Mouse (Mus musculus): Measurements from ENCODE around the gene Lats1. TPM values are rescaled to one million over a fixed set of nuclear protein-coding genes. Genes with fewer than 3 reads are reported as not detected.

The Lats1 gene
- polyA plus RNA-seq, 1 experiment = 17.3 TPM

DNA sequence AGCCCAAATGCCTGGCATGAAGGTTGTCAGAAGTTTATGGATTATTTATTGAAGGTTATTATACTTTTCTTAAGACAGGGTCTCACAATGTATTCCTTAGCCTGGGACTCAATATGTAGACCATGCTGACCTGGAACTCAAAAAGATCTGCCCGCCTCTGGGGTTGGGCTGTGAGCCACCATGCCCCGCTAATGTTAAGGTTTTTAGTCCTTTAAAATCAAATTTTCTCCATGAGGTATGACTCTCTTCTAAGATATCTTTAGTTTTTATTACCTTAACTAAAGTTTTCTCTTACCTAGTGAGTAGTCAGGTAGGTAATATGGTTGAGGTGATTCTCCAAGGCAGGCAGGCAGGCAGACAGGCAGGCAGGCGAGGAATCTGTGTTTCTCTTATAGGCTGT is 1.2 kb downstream of the Lats1 start:
- H3K27me3 ChIP-seq (ENCODE audit: control insufficient read depth, insufficient read depth, low read length) = no peaks in the 10 kb centered on the region
- H3K4me1 ChIP-seq (replicated peaks; ENCODE audit: control insufficient read depth, insufficient read depth, low read length) = peaks cover 11% of the 10 kb centered on the region
- no peak overlapping the region for H3K4me3 ChIP-seq (ENCODE audit: control insufficient read depth, insufficient read depth, low read length)
- WGBS = 78% methylated on average over 3 of the region's 3 CpGs
- no peak overlapping the region for H3K27ac ChIP-seq (ENCODE audit: control insufficient read depth, insufficient read depth, low read length)
- H3K36me3 ChIP-seq (ENCODE audit: control insufficient read depth, insufficient read depth, low read length) = no peaks in the 10 kb centered on the region
- DNase-seq = no peak
- no peak for TF ChIP-seq POLR2A (IDR thresholded peaks at IDR 0.05; ENCODE audit: control insufficient read depth, extremely low read depth, insufficient read depth, low read length, poor library complexity)

DNA sequence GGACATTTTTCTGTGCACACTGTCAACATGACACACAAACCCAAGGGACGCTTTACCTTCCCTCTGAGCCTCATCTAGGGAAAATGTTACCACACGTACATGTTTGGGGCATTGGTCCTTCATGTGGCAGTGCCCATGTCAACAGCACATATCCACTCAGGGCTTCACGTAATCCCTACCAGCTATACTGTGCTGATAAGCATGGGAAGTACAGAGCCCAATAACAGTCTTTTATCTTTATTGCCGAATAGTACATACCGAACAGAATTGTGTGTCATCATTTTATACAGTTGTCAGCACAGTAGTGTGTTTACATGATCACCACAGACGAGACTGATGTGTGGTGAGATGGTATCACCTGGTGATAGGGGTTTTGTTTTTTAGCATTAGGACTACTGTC is 5.9 kb downstream of the Lats1 start:
- no peak for TF ChIP-seq CTCF (IDR thresholded peaks at IDR 0.05; ENCODE audit: borderline replicate concordance, control insufficient read depth, extremely low read depth, insufficient read depth, low read length, poor library complexity)
- Histone ChIP-seq H3K4me1 (replicated peaks; ENCODE audit: control insufficient read depth, insufficient read depth, low read length) (peaks cover 7% of the 10 kb centered on the region), H3K27me3 (ENCODE audit: control insufficient read depth, insufficient read depth, low read length) (no peaks in the 10 kb centered on the region), H3K27ac (ENCODE audit: control insufficient read depth, insufficient read depth, low read length) (no peak overlapping the region), H3K36me3 (ENCODE audit: control insufficient read depth, insufficient read depth, low read length) (peaks cover 8% of the 10 kb centered on the region), H3K4me3 (ENCODE audit: control insufficient read depth, insufficient read depth, low read length) (no peak overlapping the region)
- 93% methylated on average over 6 of the region's 6 CpGs for WGBS
- no peak for DNase-seq

DNA sequence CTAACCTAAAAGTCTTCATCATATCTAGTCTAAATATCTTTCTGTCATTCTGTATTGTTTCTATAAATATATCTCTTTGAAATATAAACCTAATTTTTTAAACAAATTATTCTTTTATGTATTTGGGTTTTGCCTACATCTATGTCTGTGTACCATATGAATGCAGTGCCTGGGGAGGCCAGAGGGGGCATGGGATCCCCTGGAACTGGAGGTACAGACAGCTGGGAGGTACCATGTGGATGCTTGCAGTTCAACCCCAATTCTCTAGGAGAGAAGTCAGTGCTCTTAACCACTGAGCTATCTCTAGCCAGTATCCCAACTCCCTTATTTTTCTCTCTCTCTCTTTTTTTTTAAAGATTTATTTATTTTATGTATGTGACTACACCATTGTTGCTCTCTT is 14.3 kb downstream of the Lats1 start:
- DNase-seq = peak; percentile 21
- no peak overlapping the region for H3K4me3 ChIP-seq (ENCODE audit: control insufficient read depth, insufficient read depth, low read length)
- no peak for TF ChIP-seq CTCF (IDR thresholded peaks at IDR 0.05; ENCODE audit: borderline replicate concordance, control insufficient read depth, extremely low read depth, insufficient read depth, low read length, poor library complexity)
- H3K36me3 ChIP-seq (ENCODE audit: control insufficient read depth, insufficient read depth, low read length) = peaks cover 78% of the 10 kb centered on the region
- no peak overlapping the region for H3K27ac ChIP-seq (ENCODE audit: control insufficient read depth, insufficient read depth, low read length)
- H3K4me1 ChIP-seq (replicated peaks; ENCODE audit: control insufficient read depth, insufficient read depth, low read length) = no peaks in the 10 kb centered on the region
- H3K27me3 ChIP-seq (ENCODE audit: control insufficient read depth, insufficient read depth, low read length) = no peaks in the 10 kb centered on the region

DNA sequence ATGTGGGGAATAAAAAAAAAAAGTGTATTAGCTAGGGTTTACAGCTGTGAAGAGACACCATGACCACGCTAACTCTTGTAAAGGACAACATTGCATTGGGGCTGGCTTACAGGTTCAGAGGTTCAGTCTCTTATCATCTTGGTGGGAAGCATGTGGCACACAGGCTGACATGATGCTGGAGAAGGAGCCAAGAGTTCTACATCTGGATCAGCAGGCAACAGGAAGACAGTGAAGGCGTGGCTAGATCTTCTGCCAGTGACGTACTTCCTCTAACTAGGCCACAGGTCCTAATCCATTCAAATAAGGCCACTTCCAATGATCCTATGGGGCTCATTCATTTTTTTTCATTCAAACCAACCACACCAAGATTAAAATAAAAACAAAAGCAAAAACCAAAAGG is 19.1 kb downstream of the Lats1 start:
- no peak for TF ChIP-seq CTCF (IDR thresholded peaks at IDR 0.05; ENCODE audit: borderline replicate concordance, control insufficient read depth, extremely low read depth, insufficient read depth, low read length, poor library complexity)
- no peak for TF ChIP-seq POLR2A (IDR thresholded peaks at IDR 0.05; ENCODE audit: control insufficient read depth, extremely low read depth, insufficient read depth, low read length, poor library complexity)
- Histone ChIP-seq H3K27ac (ENCODE audit: control insufficient read depth, insufficient read depth, low read length) (no peak overlapping the region), H3K36me3 (ENCODE audit: control insufficient read depth, insufficient read depth, low read length) (peaks cover 88% of the 10 kb centered on the region), H3K4me3 (ENCODE audit: control insufficient read depth, insufficient read depth, low read length) (no peak overlapping the region), H3K27me3 (ENCODE audit: control insufficient read depth, insufficient read depth, low read length) (no peaks in the 10 kb centered on the region), H3K4me1 (replicated peaks; ENCODE audit: control insufficient read depth, insufficient read depth, low read length) (no peaks in the 10 kb centered on the region)
- no peak for DNase-seq
- WGBS = 87% methylated on average over 3 of the region's 3 CpGs

DNA sequence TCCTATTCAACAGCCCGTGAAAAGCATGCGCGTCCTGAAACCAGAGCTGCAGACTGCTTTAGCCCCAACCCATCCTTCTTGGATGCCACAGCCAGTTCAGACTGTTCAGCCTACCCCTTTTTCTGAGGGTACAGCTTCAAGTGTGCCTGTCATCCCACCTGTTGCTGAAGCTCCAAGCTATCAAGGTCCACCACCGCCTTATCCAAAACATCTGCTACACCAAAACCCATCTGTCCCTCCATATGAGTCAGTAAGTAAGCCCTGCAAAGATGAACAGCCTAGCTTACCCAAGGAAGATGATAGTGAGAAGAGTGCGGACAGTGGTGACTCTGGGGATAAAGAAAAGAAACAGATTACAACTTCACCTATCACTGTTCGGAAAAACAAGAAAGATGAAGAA is 21.6 kb downstream of the Lats1 start:
- Histone ChIP-seq H3K4me1 (replicated peaks; ENCODE audit: control insufficient read depth, insufficient read depth, low read length) (no peaks in the 10 kb centered on the region), H3K27ac (ENCODE audit: control insufficient read depth, insufficient read depth, low read length) (no peak overlapping the region), H3K36me3 (ENCODE audit: control insufficient read depth, insufficient read depth, low read length) (peaks cover 85% of the 10 kb centered on the region), H3K27me3 (ENCODE audit: control insufficient read depth, insufficient read depth, low read length) (no peaks in the 10 kb centered on the region), H3K4me3 (ENCODE audit: control insufficient read depth, insufficient read depth, low read length) (no peak overlapping the region)
- DNase-seq = no peak
- 99% methylated on average over 6 of the region's 6 CpGs for WGBS
- no peak for TF ChIP-seq CTCF (IDR thresholded peaks at IDR 0.05; ENCODE audit: borderline replicate concordance, control insufficient read depth, extremely low read depth, insufficient read depth, low read length, poor library complexity)
- TF ChIP-seq POLR2A (IDR thresholded peaks at IDR 0.05; ENCODE audit: control insufficient read depth, extremely low read depth, insufficient read depth, low read length, poor library complexity) = no peak

DNA sequence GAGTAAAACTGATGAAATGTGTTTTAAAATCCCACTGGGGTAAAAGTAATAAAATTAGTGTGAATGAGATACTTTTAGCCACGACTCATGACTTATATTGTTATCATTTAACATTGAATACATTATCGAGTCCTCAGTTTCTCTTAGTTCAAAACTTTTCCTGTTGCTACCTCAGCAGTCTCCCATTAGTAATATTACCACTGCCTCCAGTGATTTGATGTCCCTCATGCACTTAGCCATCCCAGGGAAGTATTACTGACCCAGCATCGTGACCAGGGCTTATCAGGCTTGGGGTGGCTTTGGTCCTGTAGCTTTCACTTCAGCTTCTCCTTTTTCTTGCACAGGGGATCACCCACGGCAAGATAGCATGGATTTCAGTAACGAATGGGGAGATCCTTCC is 29.1 kb downstream of the Lats1 start:
- Histone ChIP-seq H3K4me3 (ENCODE audit: control insufficient read depth, insufficient read depth, low read length) (no peak overlapping the region), H3K4me1 (replicated peaks; ENCODE audit: control insufficient read depth, insufficient read depth, low read length) (no peaks in the 10 kb centered on the region), H3K27me3 (ENCODE audit: control insufficient read depth, insufficient read depth, low read length) (no peaks in the 10 kb centered on the region), H3K27ac (ENCODE audit: control insufficient read depth, insufficient read depth, low read length) (no peak overlapping the region), H3K36me3 (ENCODE audit: control insufficient read depth, insufficient read depth, low read length) (peaks cover 66% of the 10 kb centered on the region)
- WGBS = 96% methylated on average over 5 of the region's 5 CpGs
- DNase-seq = no peak
- no peak for TF ChIP-seq POLR2A (IDR thresholded peaks at IDR 0.05; ENCODE audit: control insufficient read depth, extremely low read depth, insufficient read depth, low read length, poor library complexity)

GRCm38 (mm10) chr10:7712506-7712905 is 31.5 kb downstream of the Lats1 start:
- DNase-seq = no peak
- Histone ChIP-seq H3K27ac (ENCODE audit: control insufficient read depth, insufficient read depth, low read length) (no peak overlapping the region), H3K4me1 (replicated peaks; ENCODE audit: control insufficient read depth, insufficient read depth, low read length) (no peaks in the 10 kb centered on the region), H3K4me3 (ENCODE audit: control insufficient read depth, insufficient read depth, low read length) (no peak overlapping the region), H3K36me3 (ENCODE audit: control insufficient read depth, insufficient read depth, low read length) (peaks cover 54% of the 10 kb centered on the region), H3K27me3 (ENCODE audit: control insufficient read depth, insufficient read depth, low read length) (no peaks in the 10 kb centered on the region)
- WGBS = 97% methylated on average over 13 of the region's 13 CpGs
- TF ChIP-seq CTCF (IDR thresholded peaks at IDR 0.05; ENCODE audit: borderline replicate concordance, control insufficient read depth, extremely low read depth, insufficient read depth, low read length, poor library complexity) (no peak), POLR2A (IDR thresholded peaks at IDR 0.05; ENCODE audit: control insufficient read depth, extremely low read depth, insufficient read depth, low read length, poor library complexity) (no peak)
